Mouse (Mus musculus) kidney, embryonic 14.5 days (tissue): Measurements from ENCODE around the gene Blvrb. TPM values are rescaled to one million over a fixed set of nuclear protein-coding genes. Genes with fewer than 3 reads are reported as not detected.

Experiments
- ATAC-seq: fragments of 200-750 bp; cut with Nextera tagmentation; 2 replicates; pipeline ENCODE4 v1.8.0; 2017; ENCODE audit warnings: moderate number of reproducible peaks, mild to moderate bottlenecking, moderate TSS enrichment, moderate library complexity; ENCODE audit not compliant: low FRiP score, low TSS enrichment
- H3K27ac ChIP-seq: fragments of 300-500 bp; sonication (generic); 2 replicates; pipeline ENCODE4 v1.5.1; 2014; ENCODE audit warnings: low read depth, mild to moderate bottlenecking, low read length, moderate library complexity, mixed read lengths
- H3K27me3 ChIP-seq: fragments of 300-500 bp; sonication (generic); 2 replicates; pipeline ENCODE4 v1.6.1; 2014; ENCODE audit warnings: mild to moderate bottlenecking, low read length; ENCODE audit not compliant: control insufficient read depth, insufficient read depth
- H3K36me3 ChIP-seq: fragments of 300-500 bp; sonication (generic); 2 replicates; pipeline ENCODE4 v1.6.1; 2014; ENCODE audit warnings: low read length, mixed read lengths; ENCODE audit not compliant: control insufficient read depth, insufficient read depth
- H3K4me1 ChIP-seq: fragments of 300-500 bp; sonication (generic); 2 replicates; pipeline ENCODE4 v1.6.1; 2014; ENCODE audit warnings: low read length, mixed read lengths; ENCODE audit not compliant: control insufficient read depth, insufficient read depth
- H3K4me2 ChIP-seq: fragments of 300-500 bp; sonication (generic); replicated peaks from 2 replicates; pipeline ENCODE4 v1.6.1; 2014; ENCODE audit warnings: low read depth, mild to moderate bottlenecking, low read length
- H3K4me3 ChIP-seq: fragments of 300-500 bp; sonication (generic); 2 replicates; pipeline ENCODE4 v1.5.1; 2014; ENCODE audit warnings: mild to moderate bottlenecking, low read length
- H3K9ac ChIP-seq: fragments of 300-500 bp; sonication (generic); 2 replicates; pipeline ENCODE4 v1.6.1; 2014; ENCODE audit warnings: low read depth, mild to moderate bottlenecking, low read length, moderate library complexity
- H3K9me3 ChIP-seq: fragments of 300-500 bp; sonication (generic); 2 replicates; pipeline ENCODE4 v1.6.1; 2016; ENCODE audit warnings: low read length; ENCODE audit not compliant: control insufficient read depth
- WGBS: fragments of 180-500 bp; shearing (Covaris S2); extraction: QIAGEN DNeasy Blood & Tissue Kit; methylation state at CpG from one replicate; pipeline ENCODE4 v1.1.7; 2014; 5-methylcytosine and 5-hydroxymethylcytosine counted together
- polyA plus RNA-seq: library from polyadenylated mRNA; unstranded; fragments of >200 nt; fragmentation: Nextera tagmentation; extraction: Ambion mirVana; gene quantifications from 2 replicates; pipeline ENCODE4 v1.2.1, GENCODE M21; 2014

Blvrb gene
- polyA plus RNA-seq, result 40.6 and 41.2 TPM in 2 replicates

- WGBS, result under 1% methylated on average over 54 of the region's 54 CpGs
- Histone ChIP-seq H3K4me1 (0 out of 2 replicates have a peak, but pooled peaks cover 6% of the 10 kb centered on the region), H3K36me3 (no peaks in the 10 kb centered on the region), H3K27ac (no peak within 1 kb of the TSS), H3K27me3 (peaks cover 13% of the 10 kb centered on the region), H3K4me3 (peak within 1 kb of the TSS; percentile 67), H3K4me2 (peak within 1 kb of the TSS; percentile 97), H3K9me3 (no peaks in the 10 kb centered on the region), H3K9ac (peak within 1 kb of the TSS; percentile 68)
- peak; percentile 94 for ATAC-seq
Measured at GRCm38 (mm10) chr7:27447419-27448286, at the start of gene Blvrb, which contains the start of gene Sptbn4. Blvrb (plus strand) TSS chr7:27447978. Sptbn4 (minus strand) TSS chr7:27447686.

- Histone ChIP-seq H3K4me2 (no peak overlapping the region), H3K4me3 (no peak overlapping the region), H3K4me1 (peaks cover 8% of the 10 kb centered on the region; the same call in 1 of the 2 replicates), H3K9me3 (peaks cover 7% of the 10 kb centered on the region), H3K27ac (no peak overlapping the region), H3K27me3 (peaks cover 76% of the 10 kb centered on the region), H3K9ac (no peak overlapping the region), H3K36me3 (no peaks in the 10 kb centered on the region)
- WGBS, result 68% methylated on average over 7 of the region's 7 CpGs
- ATAC-seq, result no peak
Measured at GRCm38 (mm10) chr7:27400545-27400944, 47.2 kb upstream of the Blvrb start.

GRCm38 (mm10) chr7:27402675-27403074 is 45.1 kb upstream of the Blvrb start:
- Histone ChIP-seq H3K36me3 (no peaks in the 10 kb centered on the region), H3K27ac (no peak overlapping the region), H3K4me3 (no peak overlapping the region), H3K4me1 (no peaks in the 10 kb centered on the region), H3K27me3 (peaks cover 76% of the 10 kb centered on the region), H3K9ac (no peak overlapping the region), H3K4me2 (no peak overlapping the region), H3K9me3 (peaks cover 11% of the 10 kb centered on the region)
- 11% methylated on average over 16 of the region's 16 CpGs for WGBS
- no peak for ATAC-seq

- Histone ChIP-seq H3K27ac (no peak overlapping the region), H3K9me3 (peaks cover 11% of the 10 kb centered on the region), H3K36me3 (no peaks in the 10 kb centered on the region), H3K4me2 (peak overlapping the region; percentile 26), H3K9ac (no peak overlapping the region), H3K27me3 (peaks cover 84% of the 10 kb centered on the region), H3K4me1 (no peaks in the 10 kb centered on the region), H3K4me3 (peak overlapping the region; percentile 16)
- ATAC-seq, result no peak
- 5% methylated on average over 75 of the region's 81 CpGs for WGBS
Measured at GRCm38 (mm10) chr7:27404203-27404942, 43.4 kb upstream of the Blvrb start.

GRCm38 (mm10) chr7:27406481-27406880 is 41.3 kb upstream of the Blvrb start:
- Histone ChIP-seq H3K4me2 (no peak overlapping the region), H3K4me1 (no peaks in the 10 kb centered on the region), H3K27me3 (peaks cover 80% of the 10 kb centered on the region), H3K36me3 (no peaks in the 10 kb centered on the region), H3K27ac (no peak overlapping the region), H3K9me3 (peaks cover 11% of the 10 kb centered on the region), H3K4me3 (no peak overlapping the region), H3K9ac (no peak overlapping the region)
- 80% methylated on average over 7 of the region's 7 CpGs for WGBS
- no peak for ATAC-seq

GRCm38 (mm10) chr7:27407816-27408215 is 40.0 kb upstream of the Blvrb start:
- no peak for ATAC-seq
- Histone ChIP-seq H3K27ac (no peak overlapping the region), H3K9me3 (peaks cover 14% of the 10 kb centered on the region), H3K9ac (no peak overlapping the region), H3K36me3 (no peaks in the 10 kb centered on the region), H3K4me3 (no peak overlapping the region; the same call in 1 of the 2 replicates), H3K27me3 (peaks cover 72% of the 10 kb centered on the region), H3K4me2 (peak overlapping the region; percentile 83; the same call in 1 of the 2 replicates), H3K4me1 (no peaks in the 10 kb centered on the region)
- WGBS, result 62% methylated on average over 8 of the region's 8 CpGs

GRCm38 (mm10) chr7:27408379-27409176 is 39.2 kb upstream of the Blvrb start:
- H3K4me3 ChIP-seq, result peak overlapping the region; percentile 42
- under 1% methylated on average over 91 of the region's 96 CpGs for WGBS
- peak overlapping the region; percentile 18; the same call in 1 of the 2 replicates for H3K9ac ChIP-seq
- H3K36me3 ChIP-seq, result no peaks in the 10 kb centered on the region
- H3K4me1 ChIP-seq, result no peaks in the 10 kb centered on the region
- H3K9me3 ChIP-seq, result peaks cover 7% of the 10 kb centered on the region
- peaks cover 64% of the 10 kb centered on the region for H3K27me3 ChIP-seq
- peak; percentile 85 for ATAC-seq
- H3K4me2 ChIP-seq, result peak overlapping the region; percentile 83
- no peak overlapping the region for H3K27ac ChIP-seq

- no peak for ATAC-seq
- H3K4me3 ChIP-seq, result no peak overlapping the region
- no peaks in the 10 kb centered on the region for H3K36me3 ChIP-seq
- H3K4me1 ChIP-seq, result no peaks in the 10 kb centered on the region
- 58% methylated on average over 2 of the region's 2 CpGs for WGBS
- H3K9ac ChIP-seq, result no peak overlapping the region
- H3K9me3 ChIP-seq, result peaks cover 2% of the 10 kb centered on the region; the same call in 1 of the 2 replicates
- no peak overlapping the region for H3K27ac ChIP-seq
- no peaks in the 10 kb centered on the region for H3K27me3 ChIP-seq
- H3K4me2 ChIP-seq, result no peak overlapping the region
Measured at GRCm38 (mm10) chr7:27417151-27417550, 30.6 kb upstream of the Blvrb start.
